Mouse (Mus musculus): Measurements from ENCODE around the gene Qtrt2.

Qtrt2 gene

GRCm38 (mm10) chr16:43925001-43925558, 1.5 kb downstream of the Qtrt2 start:
- no peak for DNase-seq (ENCODE audit: low spot score)

GRCm38 (mm10) chr16:43922630-43923029, 4.0 kb downstream of the Qtrt2 start:
- no peak for DNase-seq (ENCODE audit: low spot score)

GRCm38 (mm10) chr16:43922024-43922423, 4.6 kb downstream of the Qtrt2 start:
- DNase-seq (ENCODE audit: low spot score) = no peak

- DNase-seq (ENCODE audit: low spot score) = no peak
These were observed 7.7 kb downstream of the Qtrt2 start for GRCm38 (mm10) chr16:43918867-43919266.

- no peak for DNase-seq (ENCODE audit: low spot score)
These were observed 17.7 kb downstream of the Qtrt2 start for GRCm38 (mm10) chr16:43908881-43909280.

GRCm38 (mm10) chr16:43900571-43900970, 26.0 kb downstream of the Qtrt2 start:
- no peak for DNase-seq (ENCODE audit: low spot score)

GRCm38 (mm10) chr16:43900138-43900537, 26.5 kb downstream of the Qtrt2 start:
- DNase-seq (ENCODE audit: low spot score) = no peak

GRCm38 (mm10) chr16:43894501-43894900, 32.1 kb downstream of the Qtrt2 start:
- no peak for DNase-seq (ENCODE audit: low spot score)

- DNase-seq (ENCODE audit: low spot score) = no peak
These were observed 35.8 kb downstream of the Qtrt2 start for GRCm38 (mm10) chr16:43890747-43891336.

GRCm38 (mm10) chr16:43890005-43890336, 36.6 kb downstream of the Qtrt2 start:
- DNase-seq (ENCODE audit: low spot score) = no peak

GRCm38 (mm10) chr16:43889208-43890004, 37.2 kb downstream of the Qtrt2 start, which contains the start of gene Ccdc191:
TSS of gene Ccdc191 (plus strand) at chr16:43889800.
- peak; percentile 100 for DNase-seq (ENCODE audit: low spot score)

GRCm38 (mm10) chr16:43882329-43882728, 44.3 kb downstream of the Qtrt2 start:
- no peak for DNase-seq (ENCODE audit: low spot score)

- no peak for DNase-seq (ENCODE audit: low spot score)
These were observed 45.0 kb downstream of the Qtrt2 start for GRCm38 (mm10) chr16:43881636-43882035.

- DNase-seq (ENCODE audit: low spot score) = no peak
These were observed 46.8 kb downstream of the Qtrt2 start for GRCm38 (mm10) chr16:43879769-43880168.

- no peak for DNase-seq (ENCODE audit: low spot score)
These were observed 55.2 kb downstream of the Qtrt2 start for GRCm38 (mm10) chr16:43871419-43871818.

- no peak for DNase-seq (ENCODE audit: low spot score)
These were observed 56.8 kb downstream of the Qtrt2 start for GRCm38 (mm10) chr16:43869805-43870204.

GRCm38 (mm10) chr16:43860624-43861023, 66.0 kb downstream of the Qtrt2 start:
- DNase-seq (ENCODE audit: low spot score) = no peak

- no peak for DNase-seq (ENCODE audit: low spot score)
These were observed 67.6 kb downstream of the Qtrt2 start for GRCm38 (mm10) chr16:43858941-43859476.

- DNase-seq (ENCODE audit: low spot score) = no peak
These were observed 76.8 kb downstream of the Qtrt2 start for GRCm38 (mm10) chr16:43849839-43850238.

GRCm38 (mm10) chr16:43841236-43841635, 85.4 kb downstream of the Qtrt2 start:
- DNase-seq (ENCODE audit: low spot score) = no peak

- DNase-seq (ENCODE audit: low spot score) = no peak
These were observed 94.7 kb downstream of the Qtrt2 start for GRCm38 (mm10) chr16:43831957-43832356.

- DNase-seq (ENCODE audit: low spot score) = no peak
These were observed 99.1 kb downstream of the Qtrt2 start for GRCm38 (mm10) chr16:43827492-43827891.

GRCm38 (mm10) chr16:43818404-43818803, 108.2 kb downstream of the Qtrt2 start:
- DNase-seq (ENCODE audit: low spot score) = no peak
